Mouse (Mus musculus): Measurements from ENCODE around the gene Ppp1r14d.

DNA sequence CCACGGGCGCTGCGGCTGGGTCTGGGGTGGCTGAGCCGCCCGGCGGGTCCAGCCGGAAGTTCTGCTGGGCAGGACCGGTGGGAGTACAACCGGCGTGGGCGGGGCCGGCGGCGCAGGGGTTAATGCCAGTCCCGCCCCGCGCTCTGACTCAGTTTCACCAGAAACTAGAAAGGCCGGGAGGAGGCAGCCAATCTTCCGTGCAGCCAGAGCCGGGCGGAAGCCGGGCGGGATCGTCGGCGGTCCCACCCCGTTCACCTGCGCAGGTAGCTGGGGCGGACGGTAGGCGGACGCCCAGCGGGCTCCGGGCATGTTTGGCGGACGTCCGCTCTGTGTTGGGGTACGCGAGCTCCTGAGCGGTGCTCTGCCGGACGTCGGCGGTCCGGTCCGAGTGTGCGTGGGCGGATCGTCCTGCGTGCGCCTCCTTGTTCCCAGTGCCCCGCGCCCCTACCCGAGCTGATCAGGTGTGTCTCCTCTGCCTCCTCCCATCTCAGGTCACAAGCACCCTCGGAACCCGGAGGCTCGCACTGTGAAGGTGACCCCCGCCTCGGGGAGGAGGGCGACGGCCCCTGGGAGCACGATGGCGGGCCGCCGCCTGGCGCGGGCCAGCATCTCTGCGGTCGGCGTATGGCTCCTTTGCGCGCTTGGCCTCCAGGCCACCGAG lies 7.6 kb upstream of the Ppp1r14d start, which contains the start of gene Spint1:
- TF ChIP-seq CTCF (IDR thresholded peaks at IDR 0.05) (no peak), POLR2A (IDR thresholded peaks at IDR 0.05; ENCODE audit: insufficient read depth, low read depth, low read length) (no peak), EP300 (IDR thresholded peaks at IDR 0.05; ENCODE audit: insufficient read depth, low read depth, low read length) (no peak)

Data from heart, adult 2 months (tissue).